Mouse (Mus musculus) C2C12 (cell line): ENCODE measurements at regions not wholly inside any gene's neighbourhood (a gene's known extent, or its start where the extent isn't known, plus 50 kb on each side); places are given as distances from the start of the nearest gene placed in this dataset.

Experiments used
- H3K27me3 ChIP-seq: one replicate; pipeline ENCODE4 v1.6.1; 2011; ENCODE audit not compliant: control insufficient read depth, insufficient read depth, insufficient read length
- H3K36me3 ChIP-seq: one replicate; pipeline ENCODE4 v1.6.1; 2011; ENCODE audit not compliant: control insufficient read depth, insufficient read depth
- H3K4me3 ChIP-seq: one replicate; pipeline ENCODE4 v1.5.1; 2011; ENCODE audit warnings: mild to moderate bottlenecking, control low read depth; ENCODE audit not compliant: poor library complexity, insufficient read depth, severe bottlenecking
- H3K79me2 ChIP-seq: one replicate; pipeline ENCODE4 v1.6.1; 2011; ENCODE audit not compliant: control insufficient read depth, insufficient read depth
- H3K79me3 ChIP-seq: one replicate; pipeline ENCODE4 v1.6.1; 2011; ENCODE audit warnings: low read depth, control low read depth
- H3ac ChIP-seq: one replicate; pipeline ENCODE3; 2011; ENCODE audit warnings: low read depth; ENCODE audit not compliant: control insufficient read depth, insufficient read length
- CEBPB ChIP-seq: IDR thresholded peaks from one replicate; pipeline ENCODE4 v1.6.1; 2011; ENCODE audit warnings: low read depth, mild to moderate bottlenecking, control low read depth, moderate library complexity
- CTCF ChIP-seq: IDR thresholded peaks from one replicate; pipeline ENCODE4 v1.5.1; 2011; ENCODE audit not compliant: control insufficient read depth, insufficient read depth, insufficient read length
- FOSL1 ChIP-seq: IDR thresholded peaks from one replicate; pipeline ENCODE4 v1.8.0; 2011; ENCODE audit warnings: mild to moderate bottlenecking, low read length; ENCODE audit not compliant: poor library complexity, insufficient read depth, severe bottlenecking
- MAX ChIP-seq: IDR thresholded peaks from one replicate; pipeline ENCODE4 v1.6.1; 2011; ENCODE audit warnings: mild to moderate bottlenecking, control low read depth
- MYOD1 ChIP-seq: IDR thresholded peaks from one replicate; pipeline ENCODE4 v1.6.1; 2011; ENCODE audit warnings: low read depth; ENCODE audit not compliant: control insufficient read depth, insufficient read length
- MYOG ChIP-seq: IDR thresholded peaks from one replicate; pipeline ENCODE4 v1.6.1; 2011; ENCODE audit not compliant: control insufficient read depth, insufficient read length; ENCODE audit errors: extremely low read depth
- USF1 ChIP-seq: IDR thresholded peaks from one replicate; pipeline ENCODE4 v1.6.1; 2011; ENCODE audit warnings: low read depth, mild to moderate bottlenecking, control low read depth, moderate library complexity

DNA sequence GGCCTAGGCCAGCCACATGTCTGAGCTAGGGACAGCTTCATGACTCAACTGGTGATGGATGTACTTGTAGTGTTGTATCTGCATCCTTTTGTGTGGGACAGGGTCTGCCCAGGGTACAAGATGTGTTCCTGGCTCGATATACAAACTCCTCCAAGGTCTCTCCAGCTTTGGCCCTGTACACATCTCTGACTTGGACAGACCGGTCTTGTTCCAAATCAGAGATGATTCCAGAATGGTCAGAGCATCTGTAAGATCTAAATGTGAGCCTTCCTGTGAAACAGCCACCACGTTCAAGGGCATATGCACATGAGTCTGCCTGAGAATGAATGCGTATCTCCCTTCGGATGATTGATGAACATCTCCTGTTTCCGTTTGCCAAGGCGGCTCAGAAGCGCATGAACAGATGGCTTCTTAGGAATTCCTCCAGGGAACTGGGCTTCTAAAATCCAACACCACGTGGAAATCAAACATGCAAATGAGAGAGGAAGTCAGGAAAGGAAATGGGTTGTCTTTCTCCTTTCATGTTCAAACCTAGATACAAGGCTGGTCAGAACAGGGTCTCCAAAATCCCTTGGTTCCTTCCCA, 172.7 kb upstream of the Fstl4 start:
- TF ChIP-seq MAX (no peak), MYOG (no peak), FOSL1 (no peak), MYOD1 (no peak), USF1 (no peak), CEBPB (no peak), CTCF (no peak)
- Histone ChIP-seq H3K36me3 (no peaks in the 10 kb centered on the region), H3K79me2 (no peaks in the 10 kb centered on the region), H3K27me3 (peaks cover 38% of the 10 kb centered on the region), H3K79me3 (no peaks in the 10 kb centered on the region), H3K4me3 (no peak overlapping the region), H3ac (no peak overlapping the region)

DNA sequence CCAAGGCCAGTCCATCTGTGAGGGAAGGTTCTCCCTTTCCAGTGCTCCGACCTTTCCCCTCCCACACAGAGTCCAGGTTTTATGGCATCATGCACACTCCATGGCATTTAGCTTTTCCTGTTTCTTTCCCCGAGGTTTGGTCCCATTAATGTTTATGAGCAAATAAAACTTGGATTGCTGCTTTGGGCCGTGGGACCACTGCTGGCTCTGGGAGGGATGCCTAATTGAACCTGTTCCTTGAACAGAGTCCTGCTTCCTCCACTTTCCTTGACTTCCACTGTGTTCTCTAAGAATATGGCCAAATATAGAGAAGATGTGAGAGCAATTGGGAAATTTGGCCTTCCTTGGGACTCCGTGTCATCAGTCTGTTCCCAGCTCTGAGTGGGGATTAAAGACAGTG, 170.3 kb upstream of the Fstl4 start:
- H3ac ChIP-seq: no peak overlapping the region
- H3K79me3 ChIP-seq: no peaks in the 10 kb centered on the region
- peaks cover 20% of the 10 kb centered on the region for H3K27me3 ChIP-seq

DNA sequence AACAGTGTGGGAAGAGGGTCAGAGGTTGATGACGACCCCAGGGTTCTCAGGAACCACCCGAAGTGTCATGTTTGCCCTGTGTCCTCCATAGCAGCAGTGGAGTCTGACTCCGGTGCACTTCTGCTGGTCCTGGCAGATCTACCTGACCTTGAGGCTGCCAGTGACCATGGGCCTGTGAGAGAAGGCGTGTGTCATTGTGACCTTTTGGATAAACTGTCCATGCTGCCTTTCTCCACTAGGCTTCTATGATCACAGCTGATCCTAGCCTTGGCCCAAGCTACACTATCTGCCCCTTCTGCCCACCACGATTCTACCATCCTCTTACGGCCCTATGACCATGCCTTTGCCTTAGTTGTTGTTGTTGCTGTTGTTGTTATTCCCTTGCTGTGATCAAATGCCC, 163.2 kb upstream of the Fstl4 start:
- H3ac ChIP-seq: no peak overlapping the region

More for the DNA sequence above, 170.3 kb upstream of the Fstl4 start:
- Histone ChIP-seq H3K36me3 (no peaks in the 10 kb centered on the region), H3K4me3 (no peak overlapping the region), H3K79me2 (no peaks in the 10 kb centered on the region)
- TF ChIP-seq MYOG (no peak), USF1 (no peak), FOSL1 (no peak), CTCF (no peak), CEBPB (no peak), MAX (no peak), MYOD1 (no peak)

DNA sequence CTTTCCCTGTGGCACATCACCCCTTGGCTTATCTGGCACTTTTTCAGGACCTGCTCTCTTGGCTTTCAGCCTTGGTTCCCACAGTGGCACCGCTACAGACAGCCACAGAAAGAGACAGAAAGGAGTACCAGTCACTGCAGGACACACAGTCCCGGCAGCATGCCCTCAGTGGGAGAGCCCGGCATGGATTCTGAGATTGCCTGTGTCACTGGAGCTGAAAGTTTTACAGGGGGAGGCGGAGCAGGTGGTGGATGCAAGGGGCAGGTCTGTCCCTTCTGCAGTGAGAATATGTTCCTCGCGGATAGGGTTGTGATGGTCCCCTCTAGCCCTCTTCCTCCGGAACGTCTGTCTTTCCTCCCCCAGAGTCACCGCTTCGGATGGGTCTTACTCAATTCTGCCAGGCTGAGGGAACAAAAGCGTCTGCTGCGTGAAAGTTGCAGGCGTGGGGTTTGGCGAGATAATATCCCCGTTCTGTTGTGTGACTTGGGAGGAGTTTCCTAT, 162.3 kb upstream of the Fstl4 start:
- H3K27me3 ChIP-seq: peaks cover 27% of the 10 kb centered on the region
- H3K4me3 ChIP-seq: no peak overlapping the region
- no peak overlapping the region for H3ac ChIP-seq
- no peaks in the 10 kb centered on the region for H3K36me3 ChIP-seq
- H3K79me3 ChIP-seq: no peaks in the 10 kb centered on the region
- no peaks in the 10 kb centered on the region for H3K79me2 ChIP-seq
- TF ChIP-seq MYOD1 (no peak), MYOG (no peak), CEBPB (no peak), FOSL1 (no peak), MAX (no peak), USF1 (no peak), CTCF (no peak)

More for the DNA sequence above, 163.2 kb upstream of the Fstl4 start:
- peaks cover 27% of the 10 kb centered on the region for H3K27me3 ChIP-seq
- no peaks in the 10 kb centered on the region for H3K79me2 ChIP-seq
- H3K79me3 ChIP-seq: no peaks in the 10 kb centered on the region
- no peak overlapping the region for H3K4me3 ChIP-seq
- TF ChIP-seq MAX: no peak
- no peak for TF ChIP-seq CEBPB
- TF ChIP-seq MYOG: no peak
- no peaks in the 10 kb centered on the region for H3K36me3 ChIP-seq

- H3K27me3 ChIP-seq: peaks cover 27% of the 10 kb centered on the region
- no peak overlapping the region for H3ac ChIP-seq
- H3K79me2 ChIP-seq: no peaks in the 10 kb centered on the region
- H3K79me3 ChIP-seq: no peaks in the 10 kb centered on the region
- H3K4me3 ChIP-seq: no peak overlapping the region
- H3K36me3 ChIP-seq: no peaks in the 10 kb centered on the region
- TF ChIP-seq MYOG: no peak
- no peak for TF ChIP-seq FOSL1
- TF ChIP-seq CEBPB: no peak
- no peak for TF ChIP-seq MYOD1
- no peak for TF ChIP-seq MAX
- TF ChIP-seq USF1: no peak
- TF ChIP-seq CTCF: no peak
Observed at GRCm38 (mm10) chr11:52602796-52603195, 161.6 kb upstream of the Fstl4 start.
